Mouse (Mus musculus): Measurements from ENCODE around the gene Pias4.
"Not testable (repeated sequence)": the region's sequence is repeated elsewhere in the genome, so short reads cannot be mapped to it uniquely, and the experiment has no call there.

Gene Pias4

DNA sequence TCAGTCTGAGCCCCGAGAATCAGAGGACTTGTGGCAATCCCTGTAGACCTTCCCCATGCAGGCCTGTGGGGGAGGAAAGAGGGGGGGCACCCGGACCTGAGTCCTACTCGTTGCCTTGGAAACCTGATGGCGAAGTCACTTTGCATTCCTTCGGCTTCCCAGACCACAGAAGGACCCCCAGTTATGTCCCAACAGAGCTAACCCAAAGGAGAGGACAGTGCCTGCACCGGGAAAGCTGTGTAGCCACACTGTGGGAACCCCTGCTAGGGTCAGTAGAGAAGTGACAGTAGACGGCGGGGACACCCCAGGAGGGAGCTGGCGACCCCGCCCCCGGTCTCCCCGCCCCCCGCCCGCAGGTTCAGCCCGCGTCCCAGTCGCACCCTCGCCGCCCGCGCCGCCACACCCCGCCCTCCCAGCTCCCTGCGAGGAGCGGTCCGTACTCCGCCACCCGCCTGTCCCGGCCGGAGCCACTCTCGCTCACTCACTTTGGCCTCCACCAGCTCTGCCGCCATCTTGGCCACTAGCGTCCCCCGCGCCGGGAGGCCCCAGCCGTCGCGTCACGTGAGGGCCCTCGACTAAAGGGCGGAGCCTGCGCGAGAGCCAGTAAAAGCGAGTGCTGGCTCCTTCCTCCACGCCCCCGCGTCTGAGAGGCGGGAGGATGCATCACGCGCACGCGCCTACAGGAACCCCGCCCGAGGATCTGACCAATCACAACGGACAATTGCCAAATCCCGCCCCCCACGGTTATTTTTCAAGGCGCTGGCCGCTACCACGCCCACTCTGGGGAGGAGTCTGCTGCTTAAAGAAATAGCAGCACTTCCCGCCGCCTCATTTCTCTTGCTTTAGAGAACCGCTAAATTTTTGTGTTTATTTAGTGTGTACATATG lies at the start of gene Pias4:
TSS of gene Pias4 (minus strand) at position 724 of the 887 bp plus-strand sequence.
- DNase-seq (ENCODE audit: low spot score in 2 of 2), result peak; percentile 100

DNA sequence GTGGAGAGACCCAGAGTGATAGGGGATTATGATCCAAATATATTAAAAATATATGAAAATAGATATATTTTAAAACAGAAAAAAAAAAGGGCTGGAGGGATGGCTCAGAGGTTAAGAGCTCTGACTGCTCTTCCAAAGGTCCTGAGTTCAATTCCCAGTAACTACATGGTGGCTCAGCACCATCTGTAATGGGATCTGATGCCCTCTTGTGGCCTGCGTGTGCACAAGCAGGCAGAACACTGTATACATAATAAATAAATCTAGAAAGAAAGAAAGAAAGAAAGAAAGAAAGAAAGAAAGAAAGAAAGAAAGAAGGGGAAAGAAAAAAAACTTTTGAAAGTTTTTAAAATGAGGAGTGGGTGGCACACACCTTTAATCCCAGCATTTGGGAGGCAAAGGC lies 49.5 kb upstream of the Pias4 start:
- DNase-seq (ENCODE audit: low spot score in 2 of 2), result not testable (repeated sequence)

DNA sequence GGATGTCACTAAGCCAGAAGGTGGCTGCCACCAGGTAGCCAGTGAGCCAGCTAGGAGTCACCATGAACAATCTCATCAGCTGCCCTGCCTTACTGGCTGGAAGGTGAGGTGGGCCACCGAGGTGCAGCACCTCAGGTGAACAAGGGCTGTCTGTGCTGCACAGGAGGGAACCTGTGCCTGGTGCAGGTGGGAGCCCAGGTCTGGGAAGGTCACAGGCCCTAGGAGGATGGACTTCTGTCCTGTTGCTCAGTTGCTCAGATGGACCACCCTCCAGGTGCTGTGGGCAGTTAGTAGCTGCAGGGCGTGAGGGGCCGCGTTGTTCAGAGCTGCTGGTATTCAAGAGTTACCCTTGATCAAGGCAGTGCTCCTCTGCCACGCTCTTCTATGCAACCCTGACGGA lies 49.1 kb upstream of the Pias4 start:
- no peak for DNase-seq (ENCODE audit: low spot score in 2 of 2)

DNA sequence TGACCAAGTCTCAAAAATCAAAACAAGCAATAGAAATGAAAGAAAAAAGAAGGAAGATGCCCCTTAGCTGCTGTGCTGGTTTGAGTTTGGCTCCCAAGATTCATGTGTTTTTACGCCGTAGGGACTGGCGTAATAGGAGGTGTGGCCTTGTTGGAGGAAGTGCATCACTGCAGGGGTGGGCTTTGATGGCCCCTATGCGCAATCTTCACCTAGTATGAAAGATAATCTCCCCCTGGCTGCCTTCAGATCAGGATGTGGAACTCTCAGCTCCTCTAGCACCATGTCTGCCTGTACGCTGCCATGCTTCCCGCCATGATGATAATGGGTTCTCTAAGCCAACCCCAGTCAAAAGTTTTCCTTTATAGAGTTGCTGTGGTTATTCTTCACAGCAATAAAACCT lies 48.5 kb upstream of the Pias4 start:
- no peak for DNase-seq (ENCODE audit: low spot score in 2 of 2)

DNA sequence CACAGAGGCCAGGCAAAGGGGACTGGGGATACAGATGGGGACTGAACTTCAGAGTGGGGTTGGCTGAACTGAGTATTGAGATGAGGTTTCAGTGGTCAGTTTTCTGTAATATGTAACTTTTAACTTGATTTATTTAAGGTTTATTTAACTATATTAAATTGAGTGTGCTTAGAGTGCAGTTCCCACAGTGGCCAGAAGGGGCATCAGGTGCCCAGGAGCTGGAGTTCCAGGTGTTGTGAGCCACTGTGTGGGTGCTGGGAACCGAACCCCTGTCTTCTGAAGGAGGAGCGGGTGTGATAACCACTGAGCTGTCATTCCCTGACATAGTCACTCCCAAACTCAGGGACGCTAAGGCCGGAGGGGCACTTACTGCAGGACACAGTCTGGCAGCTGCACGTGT lies 42.4 kb upstream of the Pias4 start:
- no peak for DNase-seq (ENCODE audit: low spot score in 2 of 2)

DNA sequence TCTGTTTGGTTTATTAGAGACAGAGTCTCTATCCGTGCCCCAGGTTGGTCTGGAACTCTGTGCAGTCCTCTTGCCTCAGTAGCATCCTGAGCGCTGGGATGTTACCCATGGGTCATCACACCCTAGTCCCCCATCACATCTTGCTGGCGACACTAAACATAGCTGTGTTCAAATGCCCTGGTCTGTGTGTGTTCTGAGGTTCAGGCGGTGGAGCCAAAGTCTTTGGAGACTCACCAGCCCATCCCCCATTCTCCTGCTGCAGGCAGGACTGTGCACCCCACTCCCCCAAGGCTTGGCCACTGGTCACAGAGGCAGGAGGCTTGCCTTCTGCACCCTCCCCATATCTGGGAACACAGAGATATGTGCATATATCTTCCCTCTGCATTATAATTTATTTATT lies 36.4 kb upstream of the Pias4 start:
- no peak for DNase-seq (ENCODE audit: low spot score in 2 of 2)

DNA sequence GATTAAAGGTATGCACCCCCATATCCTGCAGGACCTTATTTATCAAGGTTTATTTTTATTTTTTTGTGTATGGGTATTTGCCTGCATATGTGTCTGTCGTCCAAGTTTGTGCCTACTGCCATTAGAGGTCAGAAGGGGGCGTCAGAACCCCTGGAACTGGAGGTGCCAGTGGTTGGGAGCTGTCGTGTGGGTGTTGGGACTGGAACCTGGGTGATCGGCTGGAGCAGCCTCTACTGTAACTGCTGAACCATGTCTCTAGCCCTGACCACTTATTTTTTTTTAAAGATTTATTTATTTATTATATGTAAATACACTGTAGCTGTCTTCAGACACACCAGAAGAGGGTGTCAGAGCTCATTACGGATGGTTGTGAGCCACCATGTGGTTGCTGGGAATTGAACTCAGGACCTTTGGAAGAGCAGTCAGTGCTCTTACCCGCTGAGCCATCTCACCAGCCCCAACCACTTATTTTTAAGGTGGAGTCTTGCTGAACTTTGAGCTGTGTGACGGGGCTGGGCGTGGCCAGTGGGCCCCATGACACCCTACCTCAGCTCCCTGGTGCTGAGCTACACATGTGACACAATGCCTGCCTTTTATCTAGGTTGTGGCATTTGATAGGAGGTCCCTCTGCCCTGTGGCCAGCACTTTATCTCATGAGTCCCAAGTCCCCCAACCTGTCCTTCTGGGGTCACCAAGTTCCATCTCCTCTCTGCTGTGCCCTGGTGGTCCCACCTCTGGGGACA lies 35.4 kb upstream of the Pias4 start:
- no peak for DNase-seq (ENCODE audit: low spot score in 2 of 2)

DNA sequence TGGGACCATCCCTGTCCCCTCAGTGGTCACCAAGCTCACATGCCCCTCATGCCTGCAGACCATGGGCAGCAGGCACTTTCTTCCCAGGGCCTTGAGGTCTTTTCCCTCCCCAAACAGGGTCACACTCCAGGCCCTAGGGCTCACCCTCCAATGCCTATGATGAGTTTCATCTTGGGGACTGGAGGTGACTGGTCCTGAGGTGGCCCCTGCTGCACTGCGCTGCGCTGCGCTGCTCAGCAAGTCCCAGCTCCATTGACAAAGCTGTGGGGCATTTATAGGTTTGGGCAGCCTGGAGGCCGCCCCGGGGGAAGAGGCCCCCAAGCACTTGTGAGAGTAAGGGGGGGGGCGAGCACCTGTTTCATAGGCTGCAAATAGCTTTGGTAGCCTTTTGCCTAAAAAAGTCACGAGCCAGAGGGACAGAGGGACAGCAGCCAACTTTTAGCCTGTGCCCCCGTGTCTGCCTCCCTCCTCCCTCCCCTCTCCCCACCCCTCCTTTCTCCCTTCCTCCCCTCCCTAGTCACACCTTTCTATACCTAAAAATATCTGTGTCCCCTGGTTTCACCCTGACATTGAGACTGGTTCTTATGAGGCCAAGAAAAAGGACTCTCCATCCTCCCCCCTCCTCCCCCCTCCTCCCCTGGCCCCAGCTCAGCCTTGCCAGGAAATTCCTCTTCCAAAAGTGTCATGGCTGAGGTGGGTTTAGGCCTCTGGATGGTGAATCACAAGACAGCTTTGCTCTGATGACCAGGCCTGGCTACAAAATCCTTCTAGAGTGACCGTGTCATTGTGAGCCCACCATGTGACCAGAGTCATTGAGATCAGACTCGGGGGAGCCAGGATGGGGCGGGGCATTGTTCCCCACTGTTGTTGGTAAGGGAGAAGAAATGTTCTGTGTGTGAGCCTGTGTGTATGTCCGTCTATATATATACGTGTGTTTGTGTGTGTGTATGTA lies 34.4 kb upstream of the Pias4 start, which contains the start of gene Nmrk2:
TSS of gene Nmrk2 (minus strand) at position 245 of the 952 bp plus-strand sequence.
- no peak for DNase-seq (ENCODE audit: low spot score in 2 of 2)

DNA sequence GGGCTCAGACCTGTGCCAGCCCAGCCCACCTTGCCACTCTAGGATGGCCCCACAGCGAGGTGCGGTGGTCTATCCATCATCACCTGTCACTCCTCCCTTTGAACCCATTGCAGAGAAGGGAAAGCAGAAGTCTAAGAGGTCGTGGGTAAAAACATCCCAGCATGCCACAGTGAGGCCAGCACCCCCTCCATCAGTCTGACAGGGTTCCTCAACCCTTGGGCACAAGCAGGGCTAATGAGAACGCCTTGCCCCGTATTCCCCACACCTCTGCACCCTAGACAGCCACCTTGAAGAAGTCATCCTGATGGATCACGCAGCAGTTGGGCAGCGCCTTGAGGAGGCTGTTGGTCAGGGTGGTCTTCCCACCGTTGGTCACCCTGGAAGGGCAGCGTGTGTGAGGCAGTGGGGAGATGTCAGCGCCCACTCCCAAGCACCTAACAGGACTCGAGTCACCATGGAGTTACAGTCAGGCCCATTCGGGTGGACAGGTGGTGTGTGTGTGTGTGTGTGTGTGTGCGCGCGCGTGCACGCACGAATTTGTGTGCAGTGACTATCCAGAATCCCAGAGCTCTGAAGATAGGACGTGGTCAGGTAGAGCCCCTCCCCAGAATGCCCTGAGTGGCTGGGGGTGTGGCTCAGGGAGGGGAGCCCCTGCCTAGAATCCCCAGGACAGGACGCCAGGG lies 33.0 kb upstream of the Pias4 start:
- DNase-seq (ENCODE audit: low spot score in 2 of 2), result no peak

DNA sequence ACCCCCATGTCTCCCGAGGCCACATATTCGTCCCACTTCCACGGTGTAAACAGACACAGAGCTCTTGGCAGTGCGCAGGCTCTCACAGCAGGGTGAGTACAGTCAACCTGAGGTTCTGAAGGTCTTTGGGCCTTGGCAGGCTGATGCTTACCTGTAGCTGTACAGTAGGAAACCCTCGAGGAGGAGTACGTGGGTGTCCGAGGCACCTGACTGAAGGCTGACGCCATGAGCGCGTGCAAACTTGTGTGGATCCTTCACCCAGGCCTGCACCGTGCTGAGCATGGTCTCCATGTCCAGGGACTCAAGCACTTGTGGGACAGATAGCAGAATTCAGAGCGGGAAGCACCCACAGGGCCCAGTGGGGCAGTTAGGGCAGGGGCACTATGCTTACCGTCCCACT lies 32.4 kb upstream of the Pias4 start:
- DNase-seq (ENCODE audit: low spot score in 2 of 2), result no peak

DNA sequence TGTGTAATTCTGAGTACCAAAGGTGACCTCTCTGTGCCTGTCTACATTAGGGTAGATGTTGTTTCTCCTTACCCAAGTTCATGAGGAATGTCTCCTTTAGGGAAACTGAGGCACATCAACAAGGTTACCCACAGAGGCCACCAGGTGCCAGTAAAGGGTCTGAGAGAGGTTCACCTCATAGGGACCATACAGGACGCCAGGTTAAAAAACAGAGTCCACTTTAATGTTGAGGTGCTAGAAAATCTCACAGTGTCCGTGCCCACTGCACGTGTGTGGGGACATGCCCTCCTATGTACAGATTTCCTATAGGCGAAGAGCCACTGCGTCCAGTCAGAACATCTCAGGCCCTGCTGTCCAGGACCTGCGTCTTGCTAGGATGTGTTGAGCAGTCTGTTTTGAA lies 31.3 kb upstream of the Pias4 start:
- DNase-seq (ENCODE audit: low spot score in 2 of 2), result no peak

DNA sequence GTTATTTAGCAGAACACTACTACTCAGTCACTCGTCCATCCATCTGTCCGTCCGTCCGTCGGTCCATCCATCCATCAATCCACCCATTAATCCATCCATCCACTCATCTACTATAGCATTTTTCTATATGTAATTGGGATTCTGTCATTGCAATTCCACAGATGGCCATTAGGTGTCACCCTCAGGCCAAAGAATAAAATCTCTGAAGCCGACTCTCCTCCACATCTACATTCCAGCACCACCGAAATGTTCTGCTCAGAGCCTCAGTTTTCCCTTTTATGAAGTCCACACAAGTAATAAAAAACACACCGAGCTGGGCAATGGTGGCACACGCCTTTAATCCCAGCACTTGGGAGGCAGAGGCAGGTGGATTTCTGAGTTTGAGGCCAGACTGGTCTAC lies 30.5 kb upstream of the Pias4 start:
- no peak for DNase-seq (ENCODE audit: low spot score in 2 of 2)

DNA sequence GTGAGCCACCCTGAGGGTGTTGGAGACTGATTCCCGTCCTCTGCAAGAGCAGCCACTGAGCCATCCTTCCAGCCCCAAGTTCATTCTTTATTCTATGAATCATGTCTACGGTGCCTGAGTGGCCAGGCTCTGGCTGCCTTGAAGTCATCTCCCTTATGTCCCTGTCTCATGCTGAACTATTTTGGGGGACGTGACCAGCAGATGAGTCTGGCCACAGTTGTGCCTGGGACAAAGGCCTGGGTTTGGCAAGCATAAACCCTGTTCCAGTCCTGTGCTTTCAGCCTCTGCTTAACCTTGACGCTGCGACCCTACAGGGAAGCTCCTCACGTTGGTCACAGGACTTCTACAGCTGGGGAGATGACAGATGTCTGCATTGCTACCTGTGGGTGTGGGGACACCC lies 29.6 kb upstream of the Pias4 start:
- no peak for DNase-seq (ENCODE audit: low spot score in 2 of 2)

DNA sequence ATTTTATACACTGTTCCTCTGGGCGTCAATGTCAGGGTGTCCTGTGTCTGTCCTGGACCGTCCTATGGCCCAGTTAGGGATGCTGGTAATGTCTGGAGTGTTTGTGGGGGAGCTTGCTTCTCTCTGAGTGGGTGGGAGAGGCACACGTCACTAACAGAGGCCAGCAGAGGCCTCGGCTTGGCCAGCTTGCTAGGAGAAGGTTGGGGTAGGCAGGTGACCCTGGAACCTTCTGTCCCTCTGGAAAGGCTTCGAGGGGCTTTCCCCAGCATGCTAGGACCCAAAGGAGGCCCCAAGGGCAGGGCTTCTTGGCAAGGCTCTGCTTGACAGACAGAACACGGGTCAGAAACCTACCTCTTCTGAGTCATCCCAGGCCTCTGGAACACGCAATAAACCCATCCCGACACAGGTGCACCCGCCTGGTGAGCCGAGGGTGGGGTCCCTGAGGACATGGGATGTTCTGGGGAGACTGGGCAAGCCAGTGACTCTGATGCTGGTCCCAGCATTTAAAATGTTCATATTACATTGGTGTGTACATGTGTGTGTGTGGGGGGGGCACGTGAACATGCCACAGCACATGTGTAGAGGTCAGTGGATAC lies 28.8 kb upstream of the Pias4 start:
- DNase-seq (ENCODE audit: low spot score in 2 of 2), result no peak

DNA sequence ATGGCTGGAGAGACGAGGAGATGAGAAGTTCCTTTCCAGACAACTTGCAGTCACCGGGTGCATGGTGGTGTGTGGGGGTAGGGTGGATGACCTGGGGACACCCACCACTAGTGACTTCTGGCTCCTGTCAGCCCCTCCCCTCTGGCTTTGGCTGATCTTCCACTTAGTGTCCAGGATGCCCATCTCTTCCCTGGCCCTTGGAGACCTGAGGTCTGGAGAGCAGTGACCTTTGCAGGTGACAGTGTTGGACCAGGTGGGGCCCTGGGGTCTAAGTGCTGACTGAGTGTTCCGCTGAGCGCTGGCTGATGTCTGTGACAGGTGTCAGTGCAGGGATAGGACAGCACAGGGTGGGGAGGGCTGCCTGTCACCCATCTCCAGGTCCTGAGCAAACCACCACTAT lies 27.6 kb upstream of the Pias4 start:
- no peak for DNase-seq (ENCODE audit: low spot score in 2 of 2)

DNA sequence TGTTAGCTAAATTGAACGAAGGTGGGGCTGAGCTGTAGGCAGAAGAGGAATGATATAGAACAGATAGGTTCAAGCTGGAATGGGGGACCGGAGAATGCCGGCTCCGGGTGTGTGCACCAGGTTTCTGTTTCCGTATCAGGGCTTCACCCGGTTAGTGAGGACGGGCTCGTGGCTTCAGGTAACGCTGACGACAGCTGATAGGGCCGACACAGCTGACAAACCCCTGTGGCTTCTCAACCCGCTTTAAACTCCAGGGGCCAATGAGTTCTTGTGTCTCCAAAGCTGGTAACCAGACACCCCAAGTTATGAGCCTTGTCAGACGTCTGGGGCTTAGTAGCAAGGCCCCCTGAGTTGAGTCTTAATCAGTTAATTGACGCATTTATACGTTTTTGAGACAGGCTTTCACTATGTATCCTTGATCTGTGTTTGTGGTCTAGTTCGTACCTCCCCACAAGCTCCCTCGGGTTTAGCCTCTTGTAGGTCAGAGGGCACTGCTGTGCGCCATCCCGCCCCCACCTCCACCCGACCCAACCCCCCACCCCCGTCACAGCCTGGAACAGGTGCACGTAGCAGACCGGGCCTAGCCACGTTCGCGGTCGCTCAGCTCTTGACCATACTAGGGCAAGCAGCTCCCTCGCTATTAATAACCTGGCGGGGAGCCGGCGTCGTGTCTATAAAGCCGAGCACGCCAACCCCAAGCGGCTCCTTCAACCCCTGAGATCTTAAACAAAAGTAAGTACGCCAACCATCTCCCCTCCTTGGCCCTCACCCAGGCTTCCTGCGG lies 26.5 kb upstream of the Pias4 start:
- peak in 1 of 2 experiments; percentile 63 for DNase-seq (ENCODE audit: low spot score in 2 of 2)

DNA sequence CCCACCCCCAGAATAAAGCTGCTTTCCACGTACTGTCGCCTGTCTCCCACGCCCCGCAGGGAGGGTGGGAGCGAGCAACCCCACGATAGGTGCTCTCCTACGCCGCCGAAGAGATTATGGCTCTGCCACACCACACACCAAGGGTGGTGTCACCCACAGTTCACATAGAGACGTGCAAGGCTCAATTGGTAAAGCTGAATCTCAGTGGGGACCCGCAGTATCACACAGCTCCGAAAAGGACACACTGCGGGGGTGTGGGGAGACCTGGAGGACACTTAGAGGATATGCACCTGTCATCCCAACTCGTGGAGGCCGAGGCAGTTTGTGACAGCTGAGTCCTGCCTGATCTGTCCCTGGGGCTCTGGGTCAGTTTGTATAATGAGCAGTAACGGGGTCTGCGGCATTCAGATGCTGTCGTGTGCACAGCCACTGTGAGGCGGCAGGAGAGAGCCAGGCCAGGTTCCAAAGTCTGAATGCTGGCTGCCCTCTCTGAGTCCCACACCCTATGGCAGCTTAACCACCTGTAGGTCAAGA lies 25.3 kb upstream of the Pias4 start:
- no peak for DNase-seq (ENCODE audit: low spot score in 2 of 2)

DNA sequence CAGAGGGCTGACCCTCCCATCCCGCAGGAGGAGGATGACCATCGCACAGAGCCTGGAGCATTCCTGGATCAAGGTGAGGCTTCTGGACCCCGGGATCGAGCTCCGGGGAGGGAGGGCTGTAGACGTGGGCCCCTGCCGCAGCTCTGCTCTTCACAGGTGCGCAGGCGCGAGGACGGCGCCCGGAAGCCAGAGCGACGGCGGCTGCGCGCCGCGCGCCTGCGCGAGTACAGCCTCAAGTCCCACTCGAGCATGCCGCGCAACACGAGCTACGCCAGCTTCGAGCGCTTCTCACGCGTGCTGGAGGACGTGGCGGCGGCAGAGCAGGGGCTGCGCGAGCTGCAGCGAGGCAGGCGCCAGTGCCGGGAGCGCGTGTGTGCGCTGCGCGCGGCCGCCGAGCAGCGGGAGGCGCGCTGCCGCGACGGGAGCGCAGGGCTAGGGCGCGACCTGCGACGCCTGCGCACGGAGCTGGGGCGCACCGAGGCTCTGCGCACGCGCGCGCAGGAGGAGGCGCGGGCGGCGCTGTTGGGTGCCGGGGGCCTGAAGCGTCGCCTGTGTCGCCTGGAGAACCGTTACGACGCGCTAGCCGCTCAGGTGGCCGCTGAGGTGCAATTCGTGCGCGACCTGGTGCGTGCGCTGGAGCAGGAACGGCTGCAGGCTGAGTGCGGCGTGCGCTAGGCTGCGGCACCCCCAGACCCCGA lies 24.7 kb upstream of the Pias4 start:
- peak; percentile 72 to 77 for DNase-seq (ENCODE audit: low spot score in 2 of 2)

DNA sequence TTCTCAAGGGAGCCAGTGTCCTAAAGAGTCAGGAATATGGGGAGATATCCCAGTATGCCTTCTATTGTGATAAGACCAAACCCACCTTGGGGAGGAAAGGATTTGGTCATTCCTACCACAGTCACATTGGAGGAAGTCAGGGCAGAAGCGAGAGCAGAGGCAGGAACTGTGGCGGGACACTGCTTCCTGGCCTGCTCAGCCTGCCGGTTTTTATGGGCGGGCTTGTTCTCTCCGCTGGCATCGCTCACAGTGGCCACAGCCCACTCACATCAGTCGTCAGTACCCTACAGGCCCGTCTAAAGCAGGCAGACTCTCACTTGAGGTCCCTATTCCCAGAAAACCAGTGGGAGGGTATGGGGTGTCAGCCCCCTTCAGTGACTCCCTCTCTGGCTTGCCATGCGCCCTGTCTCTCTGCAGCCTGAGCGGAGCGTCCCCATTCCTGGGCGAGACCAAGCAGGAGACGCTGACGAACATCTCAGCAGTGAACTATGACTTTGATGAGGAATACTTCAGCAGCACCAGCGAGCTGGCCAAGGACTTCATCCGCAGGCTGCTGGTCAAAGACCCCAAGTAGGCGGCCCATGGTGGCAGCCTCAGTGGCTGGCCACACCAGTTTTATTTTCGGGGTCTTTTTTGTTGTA lies 23.7 kb upstream of the Pias4 start:
- DNase-seq (ENCODE audit: low spot score in 2 of 2), result no peak
